Mouse (Mus musculus) right cerebral cortex, postnatal 10 days (tissue): ENCODE data around the gene Mia2.

ENCODE experiments used
- DNase-seq, 2 experiments: peaks; one replicate each; pipeline ENCODE4 v3.0.0; 2021; ENCODE audit warnings: low spot score in 2 of 2

Gene Mia2

DNA sequence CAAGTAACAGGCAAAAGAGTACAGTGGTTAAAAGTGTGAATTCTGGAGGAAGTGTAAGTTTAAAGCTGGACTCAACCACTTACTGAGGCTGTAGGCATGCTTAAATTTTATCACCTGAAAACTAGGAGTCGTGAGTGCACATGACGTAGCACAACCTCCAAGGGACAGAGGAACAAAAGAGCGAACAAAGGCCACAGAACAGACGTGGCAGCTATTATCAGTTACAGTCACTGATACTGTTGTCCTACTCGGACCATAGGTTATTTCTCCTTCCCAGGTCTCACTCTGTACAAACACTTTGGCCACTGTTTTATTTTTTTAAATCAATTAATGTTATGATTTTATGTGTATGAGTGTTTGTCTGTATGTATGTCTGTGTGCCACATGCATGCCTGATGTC is 9.2 kb downstream of the Mia2 start:
- no peak for DNase-seq

- no peak for DNase-seq
Measured at GRCm38 (mm10) chr12:59105914-59106313, 10.3 kb downstream of the Mia2 start.

GRCm38 (mm10) chr12:59106491-59106890 is 10.9 kb downstream of the Mia2 start:
- no peak for DNase-seq

GRCm38 (mm10) chr12:59107926-59108325 is 12.3 kb downstream of the Mia2 start:
- DNase-seq, result no peak

- peak; percentile 26 to 71 for DNase-seq
Measured at GRCm38 (mm10) chr12:59117184-59117583, 21.6 kb downstream of the Mia2 start.

DNA sequence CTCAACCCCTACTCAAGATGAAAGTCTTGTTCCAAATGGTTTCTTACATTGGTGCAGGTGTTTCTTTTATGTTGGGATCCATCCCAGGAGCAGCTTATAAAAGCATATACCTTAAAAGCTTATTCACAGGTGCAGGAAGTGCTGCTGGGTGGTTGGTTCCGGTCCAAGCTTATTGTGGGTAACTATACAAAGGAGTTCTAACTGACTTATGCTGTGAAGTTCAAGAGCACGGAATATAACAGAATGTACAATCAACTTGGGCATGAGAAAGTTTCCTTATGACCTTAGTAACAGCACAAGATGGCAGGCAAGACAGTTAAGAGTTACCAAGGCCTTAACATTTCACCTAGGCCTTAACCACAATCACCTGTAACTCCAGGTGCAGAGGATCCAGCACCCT is 29.8 kb downstream of the Mia2 start:
- DNase-seq, result no peak

- no peak for DNase-seq
Measured at GRCm38 (mm10) chr12:59128501-59128900, 32.9 kb downstream of the Mia2 start.

DNA sequence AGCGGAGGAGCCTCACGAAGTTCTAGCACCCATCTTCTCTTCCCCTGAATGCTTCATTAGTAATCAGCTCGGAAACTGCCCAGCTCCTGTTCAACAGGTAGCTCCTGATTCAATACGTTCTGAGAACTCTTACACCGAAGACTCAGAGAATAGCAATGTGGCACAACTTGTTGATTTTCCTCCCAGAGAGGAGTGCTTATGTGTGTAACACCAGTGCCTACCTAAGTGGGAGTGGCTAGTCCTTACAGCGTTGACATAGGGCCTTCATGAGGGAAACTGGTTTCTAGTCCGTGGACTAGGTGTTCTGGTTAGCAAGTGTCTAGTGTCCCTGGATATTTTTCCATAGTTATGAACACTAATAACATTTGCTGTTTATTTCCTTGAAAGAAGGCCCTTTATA is 33.4 kb downstream of the Mia2 start:
- DNase-seq, result no peak

DNA sequence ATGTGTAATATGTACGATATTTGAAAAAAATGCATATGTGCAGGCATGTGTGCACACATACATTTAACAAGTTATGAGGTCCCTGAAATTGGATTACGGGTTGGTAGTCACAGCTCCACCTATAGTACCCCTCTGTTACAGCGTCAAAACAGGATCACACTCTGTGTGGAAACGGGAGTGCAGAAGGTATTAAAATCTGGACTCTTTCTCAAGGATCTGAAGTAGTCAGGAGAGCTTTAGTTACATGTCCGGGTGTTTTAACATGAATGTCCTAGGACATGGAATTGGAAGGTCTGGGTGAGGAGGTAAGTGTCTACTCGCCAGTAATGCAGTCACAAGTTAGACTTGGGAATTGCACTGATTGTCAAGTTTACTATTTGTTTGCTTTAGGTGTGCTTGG is 34.0 kb downstream of the Mia2 start:
- peak; percentile 35 to 41 for DNase-seq

GRCm38 (mm10) chr12:59130249-59130648 is 34.6 kb downstream of the Mia2 start:
- no peak for DNase-seq

DNA sequence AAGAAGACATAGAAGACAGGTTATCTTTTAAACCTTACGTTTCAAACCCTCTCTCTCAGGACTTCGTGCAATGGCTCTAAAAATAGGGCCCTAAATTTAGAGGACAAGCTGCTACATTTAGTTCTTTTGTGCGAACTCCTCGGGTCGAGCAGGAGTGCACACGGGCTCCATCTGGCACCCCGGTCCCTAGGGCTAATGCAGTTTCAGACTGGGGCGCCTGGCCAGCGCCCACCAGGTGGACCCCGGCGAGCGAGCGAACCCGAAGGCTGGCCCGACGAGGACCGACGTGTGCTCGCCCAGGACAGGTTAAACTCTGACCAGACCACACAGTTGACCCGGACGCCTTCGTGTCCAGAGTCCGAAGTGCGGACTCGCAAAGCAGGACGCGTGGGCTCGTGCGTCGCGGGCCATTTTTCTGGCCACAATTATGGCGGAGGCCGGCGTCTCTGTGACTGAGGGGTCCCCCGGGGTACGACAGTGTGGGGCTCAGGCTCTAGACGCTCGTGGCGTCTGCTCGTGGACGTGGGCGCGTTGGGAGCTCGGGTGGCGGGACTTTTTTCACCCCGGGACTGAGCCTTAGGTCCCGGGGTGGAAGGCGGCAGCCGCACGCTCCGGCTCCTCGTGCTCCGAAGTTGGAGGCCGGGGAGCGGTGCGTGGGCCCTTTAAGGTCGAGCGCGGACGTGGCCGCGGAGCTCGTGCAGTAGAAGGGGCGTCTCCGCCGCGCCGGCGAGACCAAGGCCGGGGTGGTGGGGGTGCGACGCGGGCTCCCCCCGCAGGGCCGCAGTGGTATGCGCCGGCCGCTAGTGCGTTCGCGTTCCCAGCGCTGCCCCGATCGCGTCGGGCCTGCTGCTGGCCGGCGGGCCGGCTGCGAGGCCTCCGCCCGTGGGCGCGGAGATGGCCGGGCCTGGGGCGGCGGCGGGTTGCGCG is 35.3 kb downstream of the Mia2 start:
- peak; percentile 94 for DNase-seq

- DNase-seq, result no peak
Measured at GRCm38 (mm10) chr12:59131578-59131946, 36.0 kb downstream of the Mia2 start.

- no peak for DNase-seq
Measured at GRCm38 (mm10) chr12:59132462-59132861, 36.9 kb downstream of the Mia2 start.

GRCm38 (mm10) chr12:59132940-59133339 is 37.3 kb downstream of the Mia2 start:
- no peak for DNase-seq

GRCm38 (mm10) chr12:59133437-59133999 is 37.9 kb downstream of the Mia2 start:
- DNase-seq, result no peak

DNA sequence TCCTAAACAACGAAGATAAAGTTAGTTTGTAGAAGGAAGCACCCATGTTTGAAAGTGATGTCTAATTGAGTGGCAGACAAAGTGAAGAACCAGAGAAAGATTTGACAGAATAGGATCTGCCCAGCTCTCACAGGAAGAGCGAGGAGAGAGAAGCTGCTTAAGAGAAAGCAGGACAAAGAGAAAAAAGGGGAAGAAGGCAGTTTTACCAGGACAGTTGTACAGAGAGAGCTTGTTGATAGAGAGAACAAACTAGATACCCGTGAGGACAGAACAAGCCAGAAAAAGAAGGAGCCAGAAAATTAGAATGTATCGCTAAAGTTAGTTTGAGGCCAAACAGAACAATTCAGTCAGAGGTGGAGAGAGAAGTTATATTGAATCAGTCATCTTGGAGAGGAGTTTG is 39.5 kb downstream of the Mia2 start:
- no peak for DNase-seq

DNA sequence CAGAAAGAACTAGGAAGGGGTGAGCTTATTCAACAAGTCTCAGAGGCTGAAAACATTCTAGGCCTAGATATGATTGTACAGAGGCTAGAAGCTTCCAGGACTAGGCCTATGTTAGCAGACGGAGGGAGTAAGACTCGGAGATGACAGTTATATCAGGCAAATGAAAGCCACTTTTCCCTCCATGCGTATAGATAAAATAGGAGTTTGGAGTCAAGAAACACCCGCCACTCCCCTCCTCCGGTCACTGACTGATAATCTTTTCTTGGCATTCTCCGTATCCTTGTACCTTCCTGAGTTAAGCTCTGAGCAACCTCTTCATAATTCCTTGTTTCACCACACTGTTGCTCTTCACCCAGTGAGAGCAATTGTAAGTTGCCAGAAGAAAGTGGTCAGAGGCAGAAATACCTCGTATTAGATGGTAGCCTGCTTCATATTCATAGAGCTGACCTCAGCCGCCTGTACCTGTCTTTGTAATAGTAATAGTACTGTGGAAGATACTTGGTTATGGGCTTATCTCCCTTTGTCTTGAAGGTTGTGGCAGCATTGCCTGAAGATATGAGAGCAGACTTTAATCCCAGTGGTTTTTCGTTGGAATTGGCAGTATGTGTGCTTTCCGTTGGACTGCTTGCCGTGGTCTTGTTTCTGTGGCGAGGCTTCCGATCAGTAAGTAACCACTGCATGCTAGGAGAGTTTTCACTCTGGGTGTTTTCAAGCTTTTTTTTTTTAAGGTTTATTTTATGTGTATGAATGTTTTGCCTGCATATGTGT is 40.1 kb downstream of the Mia2 start:
- DNase-seq, result no peak

GRCm38 (mm10) chr12:59137031-59137430 is 41.4 kb downstream of the Mia2 start:
- DNase-seq, result no peak

DNA sequence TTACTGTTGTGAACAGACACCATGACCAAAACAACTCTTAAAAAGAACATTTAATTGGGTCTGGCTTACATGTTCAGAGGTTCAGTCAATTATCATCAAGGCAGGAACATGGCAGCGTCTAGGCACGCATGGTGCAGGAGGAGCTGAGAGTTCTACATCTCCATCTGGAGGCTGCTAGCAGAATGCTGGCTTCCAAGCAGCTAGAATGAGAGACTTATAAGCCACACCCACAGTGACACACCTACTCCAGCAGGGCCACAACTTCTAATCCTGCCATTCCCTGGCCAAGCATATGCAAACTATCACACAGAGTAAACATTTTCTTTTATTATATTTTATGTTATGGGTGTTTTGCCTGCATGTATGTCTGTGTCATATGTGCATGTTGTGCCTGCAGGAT is 43.8 kb downstream of the Mia2 start:
- DNase-seq, result no peak

GRCm38 (mm10) chr12:59145130-59145529 is 49.5 kb downstream of the Mia2 start:
- no peak for DNase-seq

- DNase-seq, result no peak
Measured at GRCm38 (mm10) chr12:59149691-59150090, 54.1 kb downstream of the Mia2 start.

GRCm38 (mm10) chr12:59161091-59161490 is 65.5 kb downstream of the Mia2 start:
- no peak for DNase-seq

DNA sequence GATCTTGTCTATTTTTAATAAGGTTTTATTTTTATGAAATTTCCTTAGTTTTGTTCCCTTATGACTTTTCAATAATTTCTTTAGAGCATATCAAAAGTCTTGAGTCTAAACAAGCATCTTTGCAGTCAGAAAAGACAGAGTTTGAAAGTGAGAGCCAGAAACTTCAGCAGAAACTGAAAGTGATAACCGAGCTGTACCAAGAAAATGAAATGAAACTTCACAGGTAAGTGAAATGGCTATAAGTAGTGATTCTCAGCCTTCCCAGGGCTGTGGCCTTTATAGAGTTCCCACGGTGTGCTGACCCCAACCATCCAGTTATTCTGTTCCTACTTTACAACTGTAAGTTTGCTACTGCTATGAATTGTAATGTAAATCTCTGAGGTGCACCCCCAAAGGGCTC is 67.2 kb downstream of the Mia2 start:
- DNase-seq, result no peak
